Mouse (Mus musculus) 3T3-L1 (cell line): ENCODE data around the gene Col25a1.

Source experiments
- DNase-seq: peaks from one replicate; pipeline ENCODE4 v3.0.0-alpha.2; 2015; ENCODE audit warnings: low read depth, low spot score

The Col25a1 gene

GRCm38 (mm10) chr3:130374620-130375341 is 243.5 kb downstream of the Col25a1 start:
- no peak for DNase-seq

GRCm38 (mm10) chr3:130377786-130378185 is 246.5 kb downstream of the Col25a1 start:
- no peak for DNase-seq

- DNase-seq, result no peak
Observed at GRCm38 (mm10) chr3:130378626-130379025, 247.3 kb downstream of the Col25a1 start.

- no peak for DNase-seq
Observed at GRCm38 (mm10) chr3:130380299-130380845, 249.1 kb downstream of the Col25a1 start.

GRCm38 (mm10) chr3:130381691-130382090 is 250.4 kb downstream of the Col25a1 start:
- DNase-seq, result no peak

GRCm38 (mm10) chr3:130385856-130386255 is 254.6 kb downstream of the Col25a1 start:
- DNase-seq, result no peak

- DNase-seq, result no peak
Observed at GRCm38 (mm10) chr3:130387156-130387555, 255.9 kb downstream of the Col25a1 start.

GRCm38 (mm10) chr3:130389261-130389975 is 258.1 kb downstream of the Col25a1 start:
- DNase-seq, result no peak

GRCm38 (mm10) chr3:130396636-130397035 is 265.3 kb downstream of the Col25a1 start:
- no peak for DNase-seq

GRCm38 (mm10) chr3:130400716-130401559 is 269.6 kb downstream of the Col25a1 start:
- peak; percentile 17 for DNase-seq

GRCm38 (mm10) chr3:130401560-130401852 is 270.2 kb downstream of the Col25a1 start:
- DNase-seq, result no peak

- DNase-seq, result no peak
Observed at GRCm38 (mm10) chr3:130404525-130405409, 273.5 kb downstream of the Col25a1 start.

GRCm38 (mm10) chr3:130407201-130407600 is 275.9 kb downstream of the Col25a1 start:
- no peak for DNase-seq

GRCm38 (mm10) chr3:130413239-130413638 is 281.9 kb downstream of the Col25a1 start:
- no peak for DNase-seq

GRCm38 (mm10) chr3:130418951-130419350 is 287.6 kb downstream of the Col25a1 start:
- DNase-seq, result no peak

GRCm38 (mm10) chr3:130428796-130429195 is 297.5 kb downstream of the Col25a1 start:
- no peak for DNase-seq

- no peak for DNase-seq
Observed at GRCm38 (mm10) chr3:130430052-130430451, 298.8 kb downstream of the Col25a1 start.

GRCm38 (mm10) chr3:130432818-130433217 is 301.5 kb downstream of the Col25a1 start:
- DNase-seq, result peak; percentile 5

GRCm38 (mm10) chr3:130436956-130437355 is 305.7 kb downstream of the Col25a1 start:
- DNase-seq, result no peak

- DNase-seq, result no peak
Observed at GRCm38 (mm10) chr3:130439767-130440166, 308.5 kb downstream of the Col25a1 start.

- DNase-seq, result no peak
Observed at GRCm38 (mm10) chr3:130440689-130441088, 309.4 kb downstream of the Col25a1 start.
